Mouse (Mus musculus) gastrocnemius, postnatal 4 days (tissue): ENCODE results near the gene Sfxn2. TPM values are rescaled to one million over a fixed set of nuclear protein-coding genes. Genes with fewer than 3 reads are reported as not detected.
A peak's percentile ranks its signal among the peaks of the same experiment; 100 is the strongest.

Experiments used
- DNase-seq, 2 experiments: peaks; one replicate each; pipeline ENCODE4 v3.0.0; 2021 to 2022; ENCODE audit warnings: low spot score in 2 of 2, mixed read lengths in 2 of 2
- total RNA-seq, 2 experiments: library from RNA; stranded (reverse); gene quantifications; 2 replicates each; pipeline ENCODE4 v1.2.3; 2021

Gene Sfxn2
- total RNA-seq, 2 experiments from 2014 or later: 7.8 to 11.2 TPM

GRCm38 (mm10) chr19:46625015-46625414 lies 51.9 kb downstream of the Sfxn2 start:
- no peak for DNase-seq

- DNase-seq: no peak
Observed at GRCm38 (mm10) chr19:46625519-46625918, 52.4 kb downstream of the Sfxn2 start.

DNA sequence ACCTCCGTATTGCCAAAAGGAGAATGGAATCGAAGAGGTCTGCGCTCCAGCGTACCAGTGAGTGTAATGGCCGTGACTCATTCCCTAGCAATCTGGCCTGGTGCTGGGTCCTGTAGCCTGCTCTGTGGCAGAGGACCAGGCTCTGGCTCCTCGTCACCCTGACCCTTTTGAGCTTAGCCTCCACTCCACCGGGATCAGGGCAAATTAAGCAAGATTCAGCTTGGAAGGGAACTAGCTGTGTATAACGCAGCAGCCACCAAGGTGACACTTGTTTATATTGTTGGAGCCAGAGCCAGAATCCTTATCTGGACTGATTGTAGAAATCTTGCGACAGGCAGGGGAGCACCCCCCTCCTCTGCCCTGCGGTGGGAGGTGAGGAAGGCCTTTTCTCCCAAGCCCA lies 55.2 kb downstream of the Sfxn2 start:
- DNase-seq: no peak

GRCm38 (mm10) chr19:46629807-46630206 lies 56.6 kb downstream of the Sfxn2 start:
- no peak for DNase-seq

- DNase-seq: no peak
Observed at GRCm38 (mm10) chr19:46631637-46632036, 58.5 kb downstream of the Sfxn2 start.

- no peak for DNase-seq
Observed at GRCm38 (mm10) chr19:46635766-46636165, 62.6 kb downstream of the Sfxn2 start.

DNA sequence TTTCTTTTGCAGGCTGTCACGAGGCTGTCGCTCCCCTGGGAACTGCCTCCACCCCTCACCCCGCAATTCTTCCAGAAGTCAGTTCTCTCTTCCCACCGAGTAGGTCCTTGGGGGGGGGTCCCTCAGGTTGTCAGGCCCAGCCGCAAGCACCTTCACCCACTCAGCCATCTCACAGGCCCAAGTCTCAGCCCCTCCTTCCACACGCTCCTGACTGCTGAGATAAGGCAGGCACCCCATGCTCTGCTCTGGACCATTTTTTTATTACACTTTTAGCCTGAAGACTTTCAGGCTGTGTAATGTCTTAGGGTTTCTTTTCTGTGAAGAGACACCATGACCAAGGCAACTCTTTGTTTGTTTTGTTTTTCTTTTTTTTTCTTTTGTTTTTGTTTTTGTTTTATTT lies 64.4 kb downstream of the Sfxn2 start:
- DNase-seq: no peak

- no peak for DNase-seq
Observed at GRCm38 (mm10) chr19:46639053-46639452, 65.9 kb downstream of the Sfxn2 start.

GRCm38 (mm10) chr19:46639496-46639895 lies 66.3 kb downstream of the Sfxn2 start:
- no peak for DNase-seq

- DNase-seq: no peak
Observed at GRCm38 (mm10) chr19:46640780-46641179, 67.6 kb downstream of the Sfxn2 start.

DNA sequence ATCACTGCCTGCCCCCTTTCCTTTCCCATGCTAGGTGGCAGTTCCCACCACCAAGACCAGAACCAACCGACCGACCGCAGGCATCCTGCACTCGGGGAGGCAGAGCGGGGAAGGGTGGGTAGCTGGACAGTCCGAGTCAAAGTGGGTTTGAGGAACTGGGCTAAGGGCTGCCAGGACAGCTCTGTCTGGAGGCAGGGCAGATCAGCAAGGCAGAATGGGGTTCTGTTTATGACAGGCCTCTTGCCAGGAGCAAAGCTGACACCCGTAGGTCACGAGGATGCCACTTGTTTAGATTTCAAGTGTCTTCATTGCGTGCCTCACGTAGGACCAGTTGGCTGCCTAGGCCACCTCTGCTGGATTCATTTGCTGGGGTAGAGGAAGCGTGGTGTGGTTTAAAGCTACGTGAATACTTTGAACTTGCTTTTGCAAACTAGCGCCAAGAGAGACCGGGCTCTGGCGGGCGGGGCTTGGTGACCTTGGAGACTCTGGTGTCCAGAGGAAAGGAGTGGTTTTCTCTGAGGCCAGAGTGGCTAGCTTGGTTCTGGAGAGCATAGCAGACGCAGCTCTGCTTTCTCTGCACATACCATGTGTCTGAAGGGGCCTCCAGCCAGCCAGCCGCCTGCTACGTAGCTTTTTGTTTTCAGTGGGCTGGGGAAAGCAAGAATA lies 68.4 kb downstream of the Sfxn2 start:
- peak in 1 of 2 experiments; percentile 71 for DNase-seq

GRCm38 (mm10) chr19:46642136-46642753 lies 69.1 kb downstream of the Sfxn2 start:
- DNase-seq: no peak

GRCm38 (mm10) chr19:46643236-46643635 lies 70.1 kb downstream of the Sfxn2 start:
- DNase-seq: no peak

DNA sequence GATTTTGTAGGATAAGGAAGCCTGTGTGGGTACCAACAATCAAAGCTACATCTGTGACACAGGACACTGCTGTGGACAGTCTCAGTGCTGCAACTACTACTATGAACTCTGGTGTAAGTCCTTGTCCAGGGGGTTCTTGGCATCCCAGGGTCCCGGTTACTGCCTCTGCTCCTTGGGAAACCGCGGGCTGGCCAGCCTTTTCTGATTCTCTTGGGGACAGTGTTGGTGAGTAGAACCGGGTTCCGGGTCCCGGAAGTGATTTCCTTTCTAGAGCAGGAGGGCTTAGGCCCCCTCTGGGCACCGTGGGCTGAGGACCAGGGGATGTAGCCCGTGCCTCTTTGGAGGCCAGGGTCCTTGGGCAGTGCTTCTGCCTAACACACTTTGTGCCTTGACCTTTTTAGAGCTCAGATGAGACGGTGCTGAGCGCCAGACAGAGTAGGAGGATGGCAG lies 71.2 kb downstream of the Sfxn2 start:
- DNase-seq: no peak

DNA sequence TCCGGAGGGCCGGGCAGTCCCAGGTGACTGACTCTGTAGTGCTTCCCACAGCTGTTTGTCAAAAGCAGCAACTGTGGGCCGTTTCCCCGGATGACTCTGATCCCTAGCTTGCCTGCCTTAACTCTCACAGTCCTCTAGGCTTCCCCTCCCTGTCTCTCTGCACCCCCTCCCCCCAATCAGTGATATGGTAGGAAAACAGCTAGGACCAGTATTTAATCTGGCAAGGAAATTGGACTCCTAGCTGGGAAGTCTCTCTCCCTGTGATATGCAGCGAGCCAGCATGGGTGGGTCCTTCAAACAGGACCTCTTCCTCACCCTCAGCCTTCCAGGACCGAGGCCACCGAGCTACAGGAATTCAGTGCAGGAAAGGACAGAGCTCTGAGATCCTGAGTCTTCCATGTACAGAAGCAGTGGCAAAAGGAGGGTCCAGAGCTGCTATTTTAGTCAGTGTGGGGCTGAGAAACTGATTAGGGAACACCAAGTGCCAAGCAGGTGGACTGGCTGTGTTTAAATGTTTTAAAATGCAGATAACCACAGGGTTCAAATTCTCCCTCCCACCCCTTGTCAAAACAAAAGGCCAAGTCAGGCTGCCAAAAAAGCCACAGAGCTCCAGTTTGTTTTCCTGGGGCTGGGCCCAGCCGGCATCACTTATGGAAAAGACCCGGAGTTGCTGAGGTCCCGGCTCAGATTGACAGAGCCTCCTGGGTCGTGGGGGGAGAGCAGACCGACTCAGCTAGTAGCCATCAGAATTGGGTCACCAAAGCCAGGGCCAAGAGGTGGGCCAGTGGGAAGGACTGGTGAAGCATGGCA lies 71.8 kb downstream of the Sfxn2 start:
- DNase-seq: peak in 1 of 2 experiments; percentile 73

DNA sequence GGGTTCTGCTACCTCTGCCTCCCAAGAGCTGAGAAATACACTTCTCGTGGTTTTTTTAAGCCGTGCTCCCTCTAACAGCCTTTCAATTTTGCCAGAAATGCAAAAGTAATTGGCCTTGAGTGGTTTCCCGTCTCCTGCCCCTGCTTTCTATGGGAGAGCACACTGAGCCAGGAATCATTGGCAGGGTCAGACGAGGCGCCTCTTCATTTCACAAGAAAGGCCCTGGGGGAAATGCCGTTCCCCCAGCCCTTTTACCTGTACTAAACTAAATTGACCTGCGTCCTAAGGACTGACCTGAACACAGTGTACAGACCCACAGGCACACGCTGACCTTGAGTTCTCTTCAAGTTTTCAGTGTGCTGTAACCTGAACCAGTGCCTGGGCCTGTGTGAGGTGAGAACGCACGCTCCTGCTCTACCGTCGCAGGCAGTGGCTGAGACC lies 72.9 kb downstream of the Sfxn2 start:
- no peak for DNase-seq

GRCm38 (mm10) chr19:46647254-46647653 lies 74.1 kb downstream of the Sfxn2 start:
- DNase-seq: no peak

Other genes with a start within 250 kb of the Sfxn2 start
- 1 to 10 TPM; 2.0 to 2.9 TPM for gene Psd, start 246.2 kb upstream of the Sfxn2 start, total RNA-seq
- gene Fbxl15, start 245.2 kb upstream of the Sfxn2 start, total RNA-seq: 1 to 10 TPM; 4.4 to 5.1 TPM
- 100 to 1,000 TPM; 106 to 120 TPM for gene Cuedc2, start 234.7 kb upstream of the Sfxn2 start, total RNA-seq
- 1 to 10 TPM; 1.7 to 2.5 TPM for gene Mfsd13a, start 232.2 kb upstream of the Sfxn2 start, total RNA-seq
- gene 2310034G01Rik, start 223.1 kb upstream of the Sfxn2 start, total RNA-seq: under 1 TPM; 0.59 to 0.70 TPM
- gene Actr1a, start 177.6 kb upstream of the Sfxn2 start, total RNA-seq: 10 to 100 TPM; 80.8 to 88.7 TPM
- 10 to 100 TPM; 20.1 to 23.5 TPM for gene Sufu, start 176.5 kb upstream of the Sfxn2 start, total RNA-seq
- 10 to 100 TPM; 40.4 to 41.4 TPM for gene Trim8, start 71.7 kb upstream of the Sfxn2 start, total RNA-seq
- gene Arl3, start 167 bp upstream of the Sfxn2 start, total RNA-seq: 10 to 100 TPM; 34.8 to 37.9 TPM
- gene Wbp1l, start 25.7 kb downstream of the Sfxn2 start, total RNA-seq: 10 to 100 TPM; 52.4 to 57.2 TPM
- not detected for gene Cyp17a1, start 99.8 kb downstream of the Sfxn2 start, total RNA-seq
- 10 to 100 TPM; 12.5 to 12.6 TPM for gene Borcs7, start 116.5 kb downstream of the Sfxn2 start, total RNA-seq
- gene As3mt, start 134.1 kb downstream of the Sfxn2 start, total RNA-seq: 10 to 100 TPM; 51.0 to 56.2 TPM
- gene Cnnm2, start 188.2 kb downstream of the Sfxn2 start, total RNA-seq: 1 to 10 TPM; 5.9 to 6.5 TPM